In genomic region chr12:84174190-84174811, GRCm38 (mm10) we compare ENCODE assay signal across 8 mouse cellular contexts. TPM values are rescaled to one million over a fixed set of nuclear protein-coding genes. Genes with fewer than 3 reads are reported as not detected.
DNase-seq lines count a peak whose midpoint lies in the region; ATAC-seq and TF ChIP-seq lines count a peak whose summit lies in the region.

No protein-coding gene starts in this region.

- 81% methylated on average over 9 of the region's 9 CpGs for whole genome bisulfite sequencing in midbrain, postnatal 0 days

- DNase-seq in gastrocnemius, postnatal 10 days = peak; percentile 47
- no peak for DNase-seq in gastrocnemius, postnatal 36 days
- peak; percentile 90 for DNase-seq in adipocyte (ENCODE audit: low spot score)
- DNase-seq in heart, adult 8-10 months (ENCODE audit: low spot score) = peak; percentile 42
- DNase-seq in kidney, postnatal 25 days = peak; percentile 80 to 89
- DNase-seq in T-cell, adult 2 months (ENCODE audit: low spot score) = no peak
- DNase-seq in midbrain, postnatal 0 days (ENCODE audit: low spot score) = no peak

- no peaks in the 10 kb centered on the region for H3K27me3 ChIP-seq in midbrain, postnatal 0 days (ENCODE audit: insufficient read depth, low read length)

- no peaks in the 10 kb centered on the region for H3K9me3 ChIP-seq in midbrain, postnatal 0 days (ENCODE audit: low read length)

- H3K36me3 ChIP-seq in midbrain, postnatal 0 days (ENCODE audit: insufficient read depth, low read length) = peaks cover 18% of the 10 kb centered on the region

- no peak overlapping the region for H3K4me3 ChIP-seq in midbrain, postnatal 0 days (ENCODE audit: low read depth, low read length)

- peak; percentile 16 for ATAC-seq in megakaryocyte progenitor cell, adult 5-6 weeks (replicated peaks; ENCODE audit: poor library complexity)
- ATAC-seq in midbrain, postnatal 0 days (ENCODE audit: low FRiP score) = no peak

- intact Hi-C loops in gastrocnemius, postnatal 36 days (cut with DNase I) = no loop called here

- no peak overlapping the region for H3K4me2 ChIP-seq in midbrain, postnatal 0 days (ENCODE audit: low read depth, low read length, poor library complexity, severe bottlenecking)

- peaks cover 18% of the 10 kb centered on the region for H3K4me1 ChIP-seq in midbrain, postnatal 0 days (ENCODE audit: insufficient read depth, low read length)

- no peak overlapping the region for H3K27ac ChIP-seq in midbrain, postnatal 0 days (ENCODE audit: low read depth, low read length)

- H3K9ac ChIP-seq in midbrain, postnatal 0 days (replicated peaks; ENCODE audit: low read length, poor library complexity, severe bottlenecking) = no peak overlapping the region

- TF ChIP-seq CTCF in midbrain, postnatal 0 days (IDR thresholded peaks at IDR 0.05) = no peak

RNA-seq across cellular contexts. Expression of gene Pnma1, which starts 26.0 kb away (rescaled TPM):
- total RNA-seq in gastrocnemius, postnatal 10 days (2021) = under 1 TPM; 0.23 to 0.54 TPM
- under 1 TPM; 0.15 to 0.18 TPM for total RNA-seq in gastrocnemius, postnatal 36 days (2021)
- total RNA-seq in heart, adult 8-10 months (2022) = under 1 TPM in 2 of 4 experiments, not detected in 2; 0.11 TPM
- 0.15 TPM in 2 replicates for total RNA-seq in megakaryocyte progenitor cell, adult 5-6 weeks (2015)
- total RNA-seq in megakaryocyte progenitor cell, adult 5-6 weeks (2017) = 0.24 and 0.62 TPM in 2 replicates
- 6.0 and 8.1 TPM in 2 replicates for total RNA-seq in midbrain, postnatal 0 days (2014; rRNA removed)
- 8.2 and 8.9 TPM in 2 replicates for polyA plus RNA-seq in midbrain, postnatal 0 days (2015; fragmentation: Nextera tagmentation; extraction: Ambion mirVana)

RNA-seq across cellular contexts. Expression of gene Elmsan1, which starts 44.4 kb away (rescaled TPM):
- 10 to 100 TPM; 15.6 to 18.5 TPM for total RNA-seq in gastrocnemius, postnatal 10 days (2021)
- total RNA-seq in gastrocnemius, postnatal 36 days (2021) = 10 to 100 TPM in 1 of 2 experiments, 1 to 10 TPM in 1; 6.5 to 10.4 TPM
- total RNA-seq in heart, adult 8-10 months (2022) = 10 to 100 TPM; 13.1 to 17.5 (median 14.5) TPM
- total RNA-seq in megakaryocyte progenitor cell, adult 5-6 weeks (2015) = 13.7 and 14.1 TPM in 2 replicates
- 11.5 and 15.2 TPM in 2 replicates for total RNA-seq in megakaryocyte progenitor cell, adult 5-6 weeks (2017)
- 8.5 and 15.6 TPM in 2 replicates for total RNA-seq in midbrain, postnatal 0 days (2014; rRNA removed)
- polyA plus RNA-seq in midbrain, postnatal 0 days (2015; fragmentation: Nextera tagmentation; extraction: Ambion mirVana) = 2.0 and 3.0 TPM in 2 replicates

Comparison
In these comparisons a context has a peak if more than half of its experiments do, and no peak if none do; other contexts are left out.
1. DNase-seq: peak in gastrocnemius, postnatal 10 days (single experiment), adipocyte (single experiment), heart, adult 8-10 months (single experiment) and kidney, postnatal 25 days (2 of 2); none in gastrocnemius, postnatal 36 days (0 of 2), T-cell, adult 2 months (single experiment) and midbrain, postnatal 0 days (single experiment).